Mouse (Mus musculus): ENCODE data around the gene Galnt18. TPM values are rescaled to one million over a fixed set of nuclear protein-coding genes. Genes with fewer than 3 reads are reported as not detected.

Gene Galnt18
- polyA plus RNA-seq, 1 experiment from 2014 or later: 20.5 TPM

DNA sequence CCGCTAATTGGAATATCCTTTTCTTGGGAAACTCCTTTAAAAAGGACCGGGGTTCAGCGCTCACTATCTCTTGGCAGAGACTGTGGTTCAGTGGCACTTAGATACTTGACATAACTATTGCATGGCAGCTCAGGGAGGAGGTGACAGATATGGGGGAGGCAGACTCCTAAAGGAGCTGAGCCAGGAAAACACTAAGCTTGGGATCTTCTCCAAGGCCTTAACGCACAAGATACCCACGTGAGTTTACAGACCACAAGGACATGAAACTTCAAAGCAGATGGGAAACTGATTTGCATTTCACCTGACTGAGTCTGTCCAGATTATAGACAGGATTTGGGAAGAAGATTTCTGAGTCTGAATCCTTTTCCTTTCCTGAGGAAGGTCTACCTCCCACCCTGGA lies 141.3 kb downstream of the Galnt18 start:
- ATAC-seq (ENCODE audit: low FRiP score, low TSS enrichment) (no peak), DNase-seq (ENCODE audit: low spot score) (no peak)
- Histone ChIP-seq H3K9ac (ENCODE audit: low read length) (no peak overlapping the region), H3K4me1 (replicated peaks; ENCODE audit: control insufficient read depth, insufficient read depth) (no peaks in the 10 kb centered on the region), H3K4me2 (replicated peaks; ENCODE audit: low read depth) (no peak overlapping the region), H3K9me3 (ENCODE audit: control insufficient read depth, low read length) (no peaks in the 10 kb centered on the region), H3K27me3 (ENCODE audit: control insufficient read depth, insufficient read depth, low read length) (no peaks in the 10 kb centered on the region), H3K36me3 (ENCODE audit: control insufficient read depth, insufficient read depth, low read length) (no peaks in the 10 kb centered on the region), H3K4me3 (ENCODE audit: low read depth, low read length) (no peak overlapping the region), H3K27ac (replicated peaks) (no peak overlapping the region)
- 74% methylated on average over 5 of the region's 5 CpGs for WGBS
- no peak for TF ChIP-seq CTCF (IDR thresholded peaks at IDR 0.05; ENCODE audit: low read depth)
- no peak for TF ChIP-seq EP300 (optimal IDR thresholded peaks at IDR 0.05)

- WGBS: 87% methylated on average over 2 of the region's 2 CpGs
- TF ChIP-seq EP300 (optimal IDR thresholded peaks at IDR 0.05) (no peak), CTCF (IDR thresholded peaks at IDR 0.05; ENCODE audit: low read depth) (no peak)
- Histone ChIP-seq H3K27me3 (ENCODE audit: control insufficient read depth, insufficient read depth, low read length) (no peaks in the 10 kb centered on the region), H3K27ac (replicated peaks) (no peak overlapping the region), H3K4me1 (replicated peaks; ENCODE audit: control insufficient read depth, insufficient read depth) (no peaks in the 10 kb centered on the region), H3K4me3 (ENCODE audit: low read depth, low read length) (no peak overlapping the region), H3K9ac (ENCODE audit: low read length) (no peak overlapping the region), H3K4me2 (replicated peaks; ENCODE audit: low read depth) (no peak overlapping the region), H3K36me3 (ENCODE audit: control insufficient read depth, insufficient read depth, low read length) (no peaks in the 10 kb centered on the region), H3K9me3 (ENCODE audit: control insufficient read depth, low read length) (no peaks in the 10 kb centered on the region)
- no peak for ATAC-seq (ENCODE audit: low FRiP score, low TSS enrichment)
- no peak for DNase-seq (ENCODE audit: low spot score)
Observed at GRCm38 (mm10) chr7:111637866-111638448, 141.8 kb downstream of the Galnt18 start.

DNA sequence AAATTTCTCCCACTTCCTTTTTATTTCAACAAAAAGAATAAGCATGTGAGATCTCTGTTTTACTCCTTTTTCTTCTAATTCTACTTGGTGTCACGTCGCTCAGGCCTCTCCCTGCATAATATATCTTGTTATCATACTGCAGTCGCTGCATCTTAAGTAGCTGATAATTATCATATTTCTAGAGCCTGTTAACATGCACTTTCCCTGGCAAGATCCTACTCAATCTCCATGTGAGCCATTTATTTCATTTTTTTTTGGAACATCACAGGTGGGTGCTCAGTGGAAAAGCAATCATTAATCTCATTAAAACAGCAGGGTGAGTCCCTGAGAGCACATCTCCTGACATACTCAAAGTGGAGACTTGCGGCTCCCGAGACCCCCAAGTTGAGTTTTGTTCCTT lies 143.3 kb downstream of the Galnt18 start:
- Histone ChIP-seq H3K36me3 (ENCODE audit: control insufficient read depth, insufficient read depth, low read length) (no peaks in the 10 kb centered on the region), H3K4me2 (replicated peaks; ENCODE audit: low read depth) (no peak overlapping the region), H3K9me3 (ENCODE audit: control insufficient read depth, low read length) (no peaks in the 10 kb centered on the region), H3K9ac (ENCODE audit: low read length) (no peak overlapping the region), H3K4me1 (replicated peaks; ENCODE audit: control insufficient read depth, insufficient read depth) (no peaks in the 10 kb centered on the region), H3K4me3 (ENCODE audit: low read depth, low read length) (no peak overlapping the region), H3K27ac (replicated peaks) (no peak overlapping the region), H3K27me3 (ENCODE audit: control insufficient read depth, insufficient read depth, low read length) (no peaks in the 10 kb centered on the region)
- TF ChIP-seq EP300 (optimal IDR thresholded peaks at IDR 0.05) (no peak), CTCF (IDR thresholded peaks at IDR 0.05; ENCODE audit: low read depth) (no peak)
- WGBS: 88% methylated on average over 5 of the region's 5 CpGs
- DNase-seq (ENCODE audit: low spot score): no peak
- no peak for ATAC-seq (ENCODE audit: low FRiP score, low TSS enrichment)

GRCm38 (mm10) chr7:111631265-111631664 lies 148.5 kb downstream of the Galnt18 start:
- 44% methylated on average over 4 of the region's 4 CpGs for WGBS
- no peaks in the 10 kb centered on the region for H3K4me1 ChIP-seq (replicated peaks; ENCODE audit: control insufficient read depth, insufficient read depth)
- ATAC-seq (ENCODE audit: low FRiP score, low TSS enrichment) (no peak), DNase-seq (ENCODE audit: low spot score) (peak; percentile 28)
- H3K9ac ChIP-seq (ENCODE audit: low read length): no peak overlapping the region
- TF ChIP-seq EP300 (optimal IDR thresholded peaks at IDR 0.05) (no peak), CTCF (IDR thresholded peaks at IDR 0.05; ENCODE audit: low read depth) (no peak)
- no peaks in the 10 kb centered on the region for H3K36me3 ChIP-seq (ENCODE audit: control insufficient read depth, insufficient read depth, low read length)
- no peak overlapping the region for H3K4me2 ChIP-seq (replicated peaks; ENCODE audit: low read depth)
- H3K4me3 ChIP-seq (ENCODE audit: low read depth, low read length): no peak overlapping the region
- H3K27ac ChIP-seq (replicated peaks): no peak overlapping the region
- H3K9me3 ChIP-seq (ENCODE audit: control insufficient read depth, low read length): no peaks in the 10 kb centered on the region
- H3K27me3 ChIP-seq (ENCODE audit: control insufficient read depth, insufficient read depth, low read length): no peaks in the 10 kb centered on the region

GRCm38 (mm10) chr7:111626232-111626631 lies 153.5 kb downstream of the Galnt18 start:
- Histone ChIP-seq H3K27ac (replicated peaks) (no peak overlapping the region), H3K36me3 (ENCODE audit: control insufficient read depth, insufficient read depth, low read length) (no peaks in the 10 kb centered on the region), H3K4me1 (replicated peaks; ENCODE audit: control insufficient read depth, insufficient read depth) (no peaks in the 10 kb centered on the region), H3K4me3 (ENCODE audit: low read depth, low read length) (no peak overlapping the region), H3K27me3 (ENCODE audit: control insufficient read depth, insufficient read depth, low read length) (no peaks in the 10 kb centered on the region), H3K9me3 (ENCODE audit: control insufficient read depth, low read length) (no peaks in the 10 kb centered on the region), H3K4me2 (replicated peaks; ENCODE audit: low read depth) (no peak overlapping the region), H3K9ac (ENCODE audit: low read length) (no peak overlapping the region)
- no peak for TF ChIP-seq EP300 (optimal IDR thresholded peaks at IDR 0.05)
- DNase-seq (ENCODE audit: low spot score) (no peak), ATAC-seq (ENCODE audit: low FRiP score, low TSS enrichment) (no peak)
- WGBS: 72% methylated on average over 2 of the region's 2 CpGs

DNA sequence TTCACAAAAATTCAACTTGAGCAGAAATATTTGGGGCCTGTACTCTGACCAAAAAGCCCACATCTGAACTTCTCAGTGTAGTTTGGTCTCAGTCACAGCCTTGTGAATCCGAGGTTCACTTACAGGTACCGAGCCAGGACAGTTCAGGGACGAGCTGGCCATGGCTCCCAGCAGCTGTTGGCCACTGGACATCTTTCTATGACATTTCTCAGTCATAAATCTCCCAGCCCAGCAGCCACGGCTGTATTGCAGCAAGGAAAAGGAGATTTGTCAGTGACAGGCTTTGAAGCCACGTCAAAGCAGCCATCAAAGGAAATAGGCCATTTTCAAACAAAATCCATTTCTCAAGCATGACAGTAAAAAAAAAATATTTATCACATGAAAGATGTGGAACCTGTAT lies 154.0 kb downstream of the Galnt18 start:
- Histone ChIP-seq H3K27ac (replicated peaks) (no peak overlapping the region), H3K36me3 (ENCODE audit: control insufficient read depth, insufficient read depth, low read length) (no peaks in the 10 kb centered on the region), H3K4me2 (replicated peaks; ENCODE audit: low read depth) (no peak overlapping the region), H3K27me3 (ENCODE audit: control insufficient read depth, insufficient read depth, low read length) (no peaks in the 10 kb centered on the region), H3K4me3 (ENCODE audit: low read depth, low read length) (no peak overlapping the region), H3K9ac (ENCODE audit: low read length) (no peak overlapping the region), H3K4me1 (replicated peaks; ENCODE audit: control insufficient read depth, insufficient read depth) (no peaks in the 10 kb centered on the region), H3K9me3 (ENCODE audit: control insufficient read depth, low read length) (no peaks in the 10 kb centered on the region)
- ATAC-seq (ENCODE audit: low FRiP score, low TSS enrichment) (no peak), DNase-seq (ENCODE audit: low spot score) (no peak)
- TF ChIP-seq EP300 (optimal IDR thresholded peaks at IDR 0.05) (no peak), CTCF (IDR thresholded peaks at IDR 0.05; ENCODE audit: low read depth) (no peak)
- 63% methylated on average over 5 of the region's 5 CpGs for WGBS
